Mouse (Mus musculus): ENCODE data around the gene 2010111I01Rik.

DNA sequence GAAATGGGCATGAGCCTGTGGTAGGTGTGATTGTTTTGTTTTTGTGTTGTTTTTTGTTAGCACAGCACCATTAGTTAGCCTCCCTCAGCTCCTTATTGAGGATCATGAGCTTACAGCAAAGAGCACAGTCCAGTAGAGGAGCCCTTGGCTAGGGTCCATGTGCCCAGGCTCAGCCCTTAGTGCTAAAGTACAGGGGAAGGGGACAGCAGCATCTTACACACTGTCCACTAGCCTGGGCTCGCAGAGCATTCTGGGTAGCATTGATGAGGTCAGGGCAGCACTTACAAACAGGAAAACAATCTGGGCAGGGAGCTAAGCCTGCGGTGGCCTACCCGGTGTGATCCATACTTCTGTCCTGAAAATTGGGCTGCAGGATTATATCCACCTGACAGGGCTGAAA is 270.9 kb downstream of the 2010111I01Rik start:
- no peak for TF ChIP-seq EP300 (IDR thresholded peaks at IDR 0.05; ENCODE audit: insufficient read depth, low read depth, low read length)
- no peak for TF ChIP-seq CTCF (IDR thresholded peaks at IDR 0.05; ENCODE audit: low read depth, low read length)
